Mouse (Mus musculus) hindbrain, embryonic 13.5 days (tissue): ENCODE measurements around the gene Slc44a1. TPM values are rescaled to one million over a fixed set of nuclear protein-coding genes. Genes with fewer than 3 reads are reported as not detected.

ENCODE experiments used
- ATAC-seq: fragments of 200-750 bp; cut with Nextera tagmentation; 2 replicates; pipeline ENCODE4 v1.8.0; 2017; ENCODE audit warnings: moderate TSS enrichment; ENCODE audit not compliant: low FRiP score
- H3K27ac ChIP-seq: fragments of 300-500 bp; sonication (generic); 2 replicates; pipeline ENCODE4 v1.5.1; 2015; ENCODE audit warnings: inconsistent platforms, mild to moderate bottlenecking, moderate library complexity
- H3K27me3 ChIP-seq: fragments of 300-500 bp; sonication (generic); 2 replicates; pipeline ENCODE4 v1.6.1; 2015; ENCODE audit warnings: mild to moderate bottlenecking, inconsistent platforms
- H3K36me3 ChIP-seq: fragments of 300-500 bp; sonication (generic); 2 replicates; pipeline ENCODE4 v1.6.1; 2015; ENCODE audit warnings: mild to moderate bottlenecking, inconsistent platforms
- H3K4me1 ChIP-seq: fragments of 300-500 bp; sonication (generic); replicated peaks from 2 replicates; pipeline ENCODE4 v1.6.1; 2015; ENCODE audit warnings: inconsistent platforms
- H3K4me2 ChIP-seq: fragments of 300-500 bp; sonication (generic); 2 replicates; pipeline ENCODE4 v1.6.1; 2015; ENCODE audit warnings: inconsistent platforms, mild to moderate bottlenecking, moderate library complexity
- H3K4me3 ChIP-seq: fragments of 300-500 bp; sonication (generic); 2 replicates; pipeline ENCODE4 v1.5.1; 2015; ENCODE audit warnings: mild to moderate bottlenecking, inconsistent platforms
- H3K9ac ChIP-seq: fragments of 300-500 bp; sonication (generic); 2 replicates; pipeline ENCODE4 v1.6.1; 2015; ENCODE audit warnings: mild to moderate bottlenecking, inconsistent platforms
- H3K9me3 ChIP-seq: fragments of 300-500 bp; sonication (generic); 2 replicates; pipeline ENCODE4 v1.6.1; 2016; ENCODE audit warnings: inconsistent platforms
- WGBS: fragments of 180-500 bp; shearing (Covaris S2); methylation state at CpG from one replicate; pipeline ENCODE4 v1.1.7; 2015; 5-methylcytosine and 5-hydroxymethylcytosine counted together
- polyA plus RNA-seq: library from polyadenylated mRNA; unstranded; fragments of >200 nt; fragmentation: Nextera tagmentation; extraction: Ambion mirVana; gene quantifications from 2 replicates; pipeline ENCODE4 v1.2.1, GENCODE M21; 2015

Slc44a1 gene
- polyA plus RNA-seq, 1 experiment from 2014 or later = 9.8 TPM

- Histone ChIP-seq H3K9ac (no peak overlapping the region), H3K4me3 (no peak overlapping the region), H3K9me3 (no peaks in the 10 kb centered on the region), H3K27me3 (no peaks in the 10 kb centered on the region), H3K36me3 (no peaks in the 10 kb centered on the region), H3K4me2 (no peak overlapping the region), H3K27ac (no peak overlapping the region), H3K4me1 (peaks cover 9% of the 10 kb centered on the region; the same call in 1 of the 2 replicates)
- WGBS = 86% methylated on average over 7 of the region's 7 CpGs
- no peak for ATAC-seq
Measured at GRCm38 (mm10) chr4:53490371-53490770, 50.2 kb downstream of the Slc44a1 start.

GRCm38 (mm10) chr4:53491269-53491668 is 51.1 kb downstream of the Slc44a1 start:
- WGBS = 56% methylated on average over 4 of the region's 4 CpGs
- Histone ChIP-seq H3K9ac (no peak overlapping the region), H3K36me3 (no peaks in the 10 kb centered on the region), H3K4me2 (no peak overlapping the region), H3K9me3 (no peaks in the 10 kb centered on the region), H3K4me1 (peaks cover 14% of the 10 kb centered on the region), H3K4me3 (no peak overlapping the region), H3K27ac (no peak overlapping the region), H3K27me3 (no peaks in the 10 kb centered on the region)
- no peak for ATAC-seq

GRCm38 (mm10) chr4:53495646-53496045 is 55.4 kb downstream of the Slc44a1 start:
- ATAC-seq = no peak
- Histone ChIP-seq H3K4me1 (peaks cover 14% of the 10 kb centered on the region), H3K9me3 (no peaks in the 10 kb centered on the region), H3K27me3 (no peaks in the 10 kb centered on the region), H3K9ac (no peak overlapping the region), H3K4me3 (no peak overlapping the region), H3K27ac (no peak overlapping the region), H3K4me2 (no peak overlapping the region), H3K36me3 (no peaks in the 10 kb centered on the region)
- 63% methylated on average over 2 of the region's 2 CpGs for WGBS

- no peak for ATAC-seq
- 87% methylated on average over 2 of the region's 2 CpGs for WGBS
- no peaks in the 10 kb centered on the region for H3K27me3 ChIP-seq
Measured at GRCm38 (mm10) chr4:53502764-53503163, 62.6 kb downstream of the Slc44a1 start.

GRCm38 (mm10) chr4:53512131-53512916 is 72.1 kb downstream of the Slc44a1 start:
- peak; percentile 85 for ATAC-seq
- WGBS = 46% methylated on average over 15 of the region's 15 CpGs

More at GRCm38 (mm10) chr4:53502764-53503163, 62.6 kb downstream of the Slc44a1 start:
- no peak overlapping the region for H3K4me2 ChIP-seq
- H3K4me1 ChIP-seq = no peaks in the 10 kb centered on the region
- no peak overlapping the region for H3K4me3 ChIP-seq
- no peak overlapping the region for H3K9ac ChIP-seq
- no peak overlapping the region for H3K27ac ChIP-seq
- H3K36me3 ChIP-seq = no peaks in the 10 kb centered on the region
- no peaks in the 10 kb centered on the region for H3K9me3 ChIP-seq

GRCm38 (mm10) chr4:53513276-53514081 is 73.3 kb downstream of the Slc44a1 start:
- no peaks in the 10 kb centered on the region for H3K27me3 ChIP-seq
- no peaks in the 10 kb centered on the region for H3K9me3 ChIP-seq
- H3K9ac ChIP-seq = no peak overlapping the region
- H3K27ac ChIP-seq = 0 out of 2 replicates have a peak overlapping the region, but pooled peaks have one; percentile 30
- no peak overlapping the region for H3K4me3 ChIP-seq
- no peak overlapping the region for H3K4me2 ChIP-seq
- H3K4me1 ChIP-seq = peaks cover 29% of the 10 kb centered on the region
- no peaks in the 10 kb centered on the region for H3K36me3 ChIP-seq
- WGBS = 77% methylated on average over 11 of the region's 11 CpGs
- no peak for ATAC-seq

More at GRCm38 (mm10) chr4:53512131-53512916, 72.1 kb downstream of the Slc44a1 start:
- H3K9ac ChIP-seq = peak overlapping the region; percentile 11; the same call in 1 of the 2 replicates
- peak overlapping the region; percentile 78 for H3K27ac ChIP-seq
- no peaks in the 10 kb centered on the region for H3K27me3 ChIP-seq
- no peak overlapping the region for H3K4me3 ChIP-seq
- no peaks in the 10 kb centered on the region for H3K9me3 ChIP-seq
- H3K36me3 ChIP-seq = no peaks in the 10 kb centered on the region
- H3K4me1 ChIP-seq = peaks cover 29% of the 10 kb centered on the region
- peak overlapping the region; percentile 22; the same call in 1 of the 2 replicates for H3K4me2 ChIP-seq

GRCm38 (mm10) chr4:53516011-53516532 is 75.9 kb downstream of the Slc44a1 start:
- no peak for ATAC-seq
- Histone ChIP-seq H3K4me3 (no peak overlapping the region), H3K27ac (no peak overlapping the region; the same call in 1 of the 2 replicates), H3K4me1 (peaks cover 29% of the 10 kb centered on the region), H3K4me2 (no peak overlapping the region), H3K36me3 (no peaks in the 10 kb centered on the region), H3K9me3 (no peaks in the 10 kb centered on the region), H3K9ac (no peak overlapping the region), H3K27me3 (no peaks in the 10 kb centered on the region)
- 78% methylated on average over 6 of the region's 6 CpGs for WGBS

- no peak for ATAC-seq
- 97% methylated on average over 2 of the region's 2 CpGs for WGBS
- H3K4me3 ChIP-seq = no peak overlapping the region
- H3K27ac ChIP-seq = no peak overlapping the region
- H3K27me3 ChIP-seq = no peaks in the 10 kb centered on the region
- no peak overlapping the region for H3K4me2 ChIP-seq
- H3K4me1 ChIP-seq = peaks cover 8% of the 10 kb centered on the region; the same call in 1 of the 2 replicates
- no peaks in the 10 kb centered on the region for H3K9me3 ChIP-seq
- H3K9ac ChIP-seq = no peak overlapping the region
- H3K36me3 ChIP-seq = no peaks in the 10 kb centered on the region
Measured at GRCm38 (mm10) chr4:53519429-53519828, 79.2 kb downstream of the Slc44a1 start.

GRCm38 (mm10) chr4:53521028-53521427 is 80.8 kb downstream of the Slc44a1 start:
- H3K4me1 ChIP-seq = 0 out of 2 replicates have a peak, but pooled peaks cover 2% of the 10 kb centered on the region
- H3K4me3 ChIP-seq = no peak overlapping the region
- no peak overlapping the region for H3K27ac ChIP-seq
- H3K36me3 ChIP-seq = no peaks in the 10 kb centered on the region
- 88% methylated on average over 8 of the region's 8 CpGs for WGBS
- no peak for ATAC-seq
- H3K9me3 ChIP-seq = no peaks in the 10 kb centered on the region
- H3K4me2 ChIP-seq = no peak overlapping the region
- H3K9ac ChIP-seq = no peak overlapping the region
- no peaks in the 10 kb centered on the region for H3K27me3 ChIP-seq

GRCm38 (mm10) chr4:53522655-53523054 is 82.4 kb downstream of the Slc44a1 start:
- ATAC-seq = no peak
- H3K27me3 ChIP-seq = no peaks in the 10 kb centered on the region
- H3K36me3 ChIP-seq = no peaks in the 10 kb centered on the region
- H3K27ac ChIP-seq = no peak overlapping the region
- H3K4me3 ChIP-seq = no peak overlapping the region
- 86% methylated on average over 8 of the region's 8 CpGs for WGBS
- no peaks in the 10 kb centered on the region for H3K9me3 ChIP-seq
- H3K4me2 ChIP-seq = no peak overlapping the region
- no peak overlapping the region for H3K9ac ChIP-seq
- H3K4me1 ChIP-seq = no peaks in the 10 kb centered on the region

- Histone ChIP-seq H3K9ac (no peak overlapping the region), H3K36me3 (no peaks in the 10 kb centered on the region; the same call in 1 of the 2 replicates), H3K4me1 (no peaks in the 10 kb centered on the region), H3K27ac (no peak overlapping the region), H3K27me3 (no peaks in the 10 kb centered on the region), H3K4me3 (no peak overlapping the region), H3K9me3 (no peaks in the 10 kb centered on the region), H3K4me2 (no peak overlapping the region)
- 91% methylated on average over 6 of the region's 6 CpGs for WGBS
- no peak for ATAC-seq
Measured at GRCm38 (mm10) chr4:53525503-53525902, 85.3 kb downstream of the Slc44a1 start.

GRCm38 (mm10) chr4:53525994-53526393 is 85.8 kb downstream of the Slc44a1 start:
- Histone ChIP-seq H3K4me2 (no peak overlapping the region), H3K27ac (no peak overlapping the region), H3K9me3 (no peaks in the 10 kb centered on the region), H3K27me3 (no peaks in the 10 kb centered on the region), H3K36me3 (no peaks in the 10 kb centered on the region; the same call in 1 of the 2 replicates), H3K4me1 (no peaks in the 10 kb centered on the region), H3K9ac (no peak overlapping the region), H3K4me3 (no peak overlapping the region)
- ATAC-seq = no peak
- WGBS = 92% methylated on average over 1 of the region's 1 CpGs
